ENCODE assay signal across 12 mouse cellular contexts in genomic region chr7:73572571-73572970, GRCm38 (mm10). TPM values are rescaled to one million over a fixed set of nuclear protein-coding genes. Genes with fewer than 3 reads are reported as not detected.
A peak's percentile ranks its signal among the peaks of the same experiment; 100 is the strongest.
DNase-seq lines count a peak whose midpoint lies in the region; ATAC-seq and TF ChIP-seq lines count a peak whose summit lies in the region.
"Had no signal": no experiment of that assay in that cellular context is flagged by ENCODE, and none has a peak within 500 bp of the region (broad histone marks: within the 10 kb centered on the region; RNA-seq: fewer than 3 reads in every experiment).

No protein-coding gene starts in this region.

- no peak for TF ChIP-seq CTCF in kidney, adult 2 months (conservative IDR thresholded peaks at IDR 0.05; ENCODE audit: insufficient read depth, insufficient read length, low read depth, low read length)

- H3K4me1 ChIP-seq in kidney, adult 2 months (ENCODE audit: control insufficient read depth, insufficient read depth, low read length), result peaks cover 7% of the 10 kb centered on the region
- H3K4me1 ChIP-seq: lung, embryonic 15.5 days had no signal

- WGBS in kidney, adult 2 months, result 72% methylated on average over 3 of the region's 3 CpGs

- H3K4me3 ChIP-seq in kidney, adult 2 months (ENCODE audit: insufficient read depth, low read depth, low read length), result no peak overlapping the region
- H3K4me3 ChIP-seq: lung, embryonic 15.5 days had no signal

- no peak for TF ChIP-seq POLR2A in kidney, adult 2 months (IDR thresholded peaks at IDR 0.05; ENCODE audit: low read depth, low read length)

- H3K27ac ChIP-seq in kidney, adult 2 months (ENCODE audit: insufficient read depth, low read depth, low read length), result no peak overlapping the region
- H3K27ac ChIP-seq: lung, embryonic 15.5 days had no signal

- H3K27me3 ChIP-seq in kidney, adult 2 months (replicated peaks; ENCODE audit: control insufficient read depth, insufficient read depth, low read length), result no peaks in the 10 kb centered on the region
- H3K27me3 ChIP-seq in splenic B cell, adult 2 months (ENCODE audit: control insufficient read depth, insufficient read depth, low read length, poor library complexity, severe bottlenecking), result no peaks in the 10 kb centered on the region
- H3K27me3 ChIP-seq: lung, embryonic 15.5 days had no signal

- DNase-seq in kidney, adult 18-20 months, result peak; percentile 1
- DNase-seq in kidney, adult 2 months, result no peak
- peak; percentile 61 for DNase-seq in CD4-positive, CD25-positive, alpha-beta regulatory T cell, adult 2 months (ENCODE audit: low read depth, low spot score)
- DNase-seq in splenic B cell, adult 2 months (ENCODE audit: low read depth, low spot score), result peak; percentile 70
- no peak for DNase-seq in gastrocnemius, adult 8-10 months (ENCODE audit: low spot score in 2 of 2)
- no peak for DNase-seq in lung, postnatal 14 days
- DNase-seq: adrenal gland, adult 8-10 months; gastrocnemius, postnatal 36 days; kidney, postnatal 36 days had no signal

- peak; percentile 78 for ATAC-seq in granulocyte monocyte progenitor cell, adult 5-6 weeks (replicated peaks; ENCODE audit: poor library complexity, severe bottlenecking)
- ATAC-seq: midbrain, embryonic 16.5 days had no signal

- no peaks in the 10 kb centered on the region for H3K36me3 ChIP-seq in kidney, adult 2 months (ENCODE audit: control insufficient read depth, insufficient read depth, low read length)
- H3K36me3 ChIP-seq in splenic B cell, adult 2 months (ENCODE audit: control insufficient read depth, insufficient read depth, low read length, poor library complexity, severe bottlenecking), result no peaks in the 10 kb centered on the region
- H3K36me3 ChIP-seq: lung, embryonic 15.5 days had no signal

RNA-seq across cellular contexts. Expression of gene Chd2, which starts 30.9 kb away (rescaled TPM):
- 33.9 and 36.9 TPM in 2 replicates for polyA plus RNA-seq in kidney, adult 2 months (2012; rRNA removed)
- 42.3 and 47.5 TPM in 2 replicates for total RNA-seq in granulocyte monocyte progenitor cell, adult 5-6 weeks (2014; fragmentation: Nextera tagmentation)
- 93.8 and 118 TPM in 2 replicates for total RNA-seq in granulocyte monocyte progenitor cell, adult 5-6 weeks (2017)
- total RNA-seq in gastrocnemius, adult 8-10 months (2022), result 10 to 100 TPM; 41.6 to 49.5 (median 45.0) TPM

Comparison
In these comparisons a context has a peak if more than half of its experiments do, and no peak if none do; other contexts are left out.
1. DNase-seq: peak in kidney, adult 18-20 months (single experiment), CD4-positive, CD25-positive, alpha-beta regulatory T cell, adult 2 months (single experiment) and splenic B cell, adult 2 months (single experiment); none in kidney, adult 2 months (single experiment), gastrocnemius, adult 8-10 months (0 of 2) and lung, postnatal 14 days (single experiment).